Mouse (Mus musculus) spleen, postnatal 10 days (tissue): ENCODE measurements around the gene Lsm2.
"Not testable (repeated sequence)": the region's sequence is repeated elsewhere in the genome, so short reads cannot be mapped to it uniquely, and the experiment has no call there.

Source experiments
- DNase-seq, 2 experiments: peaks; one replicate each; pipeline ENCODE4 v3.0.0; 2021 to 2022; ENCODE audit warnings: low spot score in 2 of 2

The Lsm2 gene

DNA sequence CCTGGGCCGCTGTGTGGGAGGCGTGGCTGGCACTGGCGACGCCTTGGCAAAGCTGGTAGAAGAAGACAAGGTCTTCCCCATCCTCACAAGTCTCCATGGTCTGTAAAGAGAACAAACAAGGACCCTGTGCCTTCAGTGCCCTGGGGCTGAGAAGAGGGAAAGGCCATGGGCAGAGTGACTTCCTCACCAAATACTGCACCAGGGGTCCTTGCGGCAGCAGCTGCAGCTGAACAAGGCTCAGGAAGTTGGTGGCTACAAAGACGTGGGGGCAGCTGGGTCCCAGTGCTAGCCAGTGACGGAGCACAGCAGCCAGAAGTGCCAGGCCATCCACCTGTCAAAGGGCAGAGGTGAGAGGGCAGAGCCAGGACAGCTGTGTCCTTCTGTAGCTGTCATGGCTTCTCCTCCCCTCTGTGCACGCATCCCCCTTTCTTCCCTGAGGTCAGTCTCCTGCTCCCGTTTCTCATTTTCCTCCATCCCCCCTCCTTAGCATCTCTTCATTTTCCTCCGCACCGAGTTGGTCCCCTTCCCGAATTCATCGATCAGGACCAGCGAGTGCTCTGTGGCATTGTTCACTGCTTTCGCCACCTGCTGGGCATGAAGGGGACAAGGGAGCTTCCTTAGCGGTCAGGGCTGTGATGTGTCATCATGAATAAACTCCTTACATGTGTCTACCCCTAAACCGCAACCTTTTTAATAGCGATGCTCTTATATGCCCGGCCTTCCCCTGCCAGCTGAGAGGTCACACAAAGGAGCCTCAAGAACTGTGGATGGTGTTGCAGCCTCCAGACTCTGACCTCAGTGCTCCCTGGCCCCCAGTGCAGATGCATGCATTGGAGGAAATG lies 48.2 kb downstream of the Lsm2 start:
- peak in 1 of 2 experiments; percentile 55 for DNase-seq

DNA sequence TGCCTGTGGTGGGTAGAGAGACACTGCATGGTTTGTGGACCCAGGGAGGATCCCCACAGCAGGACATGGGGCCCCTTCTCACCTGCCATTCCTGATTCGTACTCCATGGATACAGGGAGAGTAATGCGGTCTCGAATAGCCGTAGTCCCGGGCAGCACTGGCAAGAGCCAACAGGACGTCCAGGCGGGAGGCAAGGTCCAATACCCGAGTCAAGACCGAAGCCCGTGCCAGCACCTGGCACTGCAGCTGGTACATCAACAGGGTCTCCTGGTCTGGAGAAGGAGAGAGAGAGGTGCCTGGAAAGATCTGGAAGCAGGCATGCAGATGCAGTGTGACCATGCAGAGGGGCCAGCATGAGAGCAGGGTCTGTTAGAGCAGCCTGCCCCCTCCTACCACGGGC lies 49.6 kb downstream of the Lsm2 start:
- no peak for DNase-seq

DNA sequence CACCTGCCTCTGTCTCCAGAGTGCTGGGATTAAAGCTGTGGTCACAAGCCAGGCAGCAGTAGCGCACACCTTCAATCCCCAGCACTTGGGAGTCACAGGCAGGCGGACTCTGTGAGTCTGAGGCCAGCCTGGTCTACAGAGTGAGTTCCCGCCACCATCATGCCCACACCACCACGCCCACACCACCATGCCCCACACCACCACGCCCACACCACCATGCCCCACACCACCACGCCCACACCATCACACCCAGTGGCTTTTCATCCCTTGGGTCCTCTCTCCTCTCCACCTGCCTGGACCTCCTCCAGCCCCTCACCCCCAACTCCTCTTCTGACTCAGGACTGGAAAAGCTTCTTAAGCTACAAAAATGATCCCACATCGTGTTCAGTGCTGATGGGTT lies 50.2 kb downstream of the Lsm2 start:
- DNase-seq, result no peak

DNA sequence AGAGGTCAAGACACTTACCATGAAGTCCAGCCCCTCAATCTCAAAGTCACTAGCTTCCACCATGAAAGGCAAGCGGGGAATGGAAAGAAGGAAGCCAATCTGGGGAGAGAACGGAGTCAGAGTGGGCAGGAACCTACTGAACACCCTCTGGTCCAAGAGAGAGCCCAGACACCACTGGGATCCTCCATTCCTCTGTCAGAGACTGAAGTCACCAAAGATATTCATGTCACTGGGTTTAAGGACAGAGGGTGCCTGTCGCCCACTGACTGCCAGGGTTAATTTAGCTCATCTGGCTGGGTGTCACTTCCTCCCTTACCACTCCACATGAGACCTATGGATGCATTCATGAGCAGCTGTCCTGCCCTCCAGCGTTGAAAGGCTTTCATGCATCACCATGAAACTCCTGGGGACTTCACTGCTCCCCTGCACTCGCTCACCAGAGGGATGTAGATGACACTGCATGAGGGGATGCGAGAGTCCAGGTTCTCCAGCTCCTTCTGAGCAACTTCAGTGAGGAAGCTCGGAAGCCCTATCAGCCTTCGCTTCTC lies 50.7 kb downstream of the Lsm2 start:
- DNase-seq, result no peak

DNA sequence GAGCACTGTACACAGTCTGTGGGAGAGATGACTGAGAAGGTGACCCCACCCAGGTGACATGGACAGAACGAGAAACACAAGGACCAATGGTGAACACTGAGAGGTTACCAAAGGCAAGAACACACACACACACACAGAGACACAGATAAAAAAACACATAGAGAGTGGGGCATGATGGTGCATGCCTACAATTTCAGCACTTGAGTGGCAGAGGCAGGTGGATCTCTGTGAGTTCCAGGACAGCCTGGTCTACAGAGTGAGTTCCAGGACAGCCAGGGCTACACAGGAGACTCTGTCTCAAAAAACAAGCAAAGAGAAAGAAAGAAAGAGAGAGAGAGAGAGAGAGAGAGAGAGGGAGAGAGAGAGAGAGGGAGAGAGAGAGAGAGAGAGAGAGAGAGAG lies 52.0 kb downstream of the Lsm2 start:
- DNase-seq, result not testable (repeated sequence)

DNA sequence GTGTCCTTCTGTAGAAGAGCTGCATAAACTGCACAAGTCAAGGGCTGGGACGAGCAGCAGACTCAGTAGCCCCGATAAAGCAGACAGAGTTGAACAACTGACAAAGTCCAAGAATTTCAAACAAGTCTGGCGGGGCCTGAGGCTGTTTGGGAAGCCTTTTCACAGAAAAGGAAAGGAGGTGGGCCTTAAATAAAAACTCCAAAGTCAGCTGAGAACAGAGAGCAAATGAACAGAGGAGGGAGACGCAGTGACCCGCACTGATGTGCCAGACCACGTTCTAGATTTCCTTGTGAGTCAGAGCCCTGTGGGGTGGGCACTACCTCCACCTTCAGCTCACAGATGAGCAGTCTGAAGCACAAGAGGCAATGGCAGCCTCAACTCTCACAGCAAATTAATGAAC lies 53.2 kb downstream of the Lsm2 start:
- no peak for DNase-seq
